Mouse (Mus musculus) kidney, adult 8-10 months (tissue): ENCODE results near the gene Tuba1c.
"Not testable (repeated sequence)": the region's sequence is repeated elsewhere in the genome, so short reads cannot be mapped to it uniquely, and the experiment has no call there.

ENCODE experiments used
- DNase-seq, 2 experiments: peaks; one replicate each; pipeline ENCODE4 v3.0.0; 2022

The Tuba1c gene

GRCm38 (mm10) chr15:99032041-99032725 is 2.5 kb downstream of the Tuba1c start:
- no peak for DNase-seq

- peak; percentile 60 to 67 for DNase-seq
These were observed 3.1 kb downstream of the Tuba1c start for GRCm38 (mm10) chr15:99032726-99033250.

GRCm38 (mm10) chr15:99033498-99034270 is 4.0 kb downstream of the Tuba1c start:
- DNase-seq: no peak

- DNase-seq: peak; percentile 67 to 81
These were observed 5.7 kb downstream of the Tuba1c start for GRCm38 (mm10) chr15:99035431-99035830.

GRCm38 (mm10) chr15:99036249-99036905 is 6.7 kb downstream of the Tuba1c start:
- no peak for DNase-seq

- no peak for DNase-seq
These were observed 8.3 kb downstream of the Tuba1c start for GRCm38 (mm10) chr15:99038025-99038424.

- no peak for DNase-seq
These were observed 9.1 kb downstream of the Tuba1c start for GRCm38 (mm10) chr15:99038797-99039196.

GRCm38 (mm10) chr15:99039306-99039705 is 9.6 kb downstream of the Tuba1c start:
- no peak for DNase-seq

GRCm38 (mm10) chr15:99039996-99040919 is 10.6 kb downstream of the Tuba1c start:
- DNase-seq: no peak

GRCm38 (mm10) chr15:99040920-99041856 is 11.5 kb downstream of the Tuba1c start:
- DNase-seq: no peak

GRCm38 (mm10) chr15:99042334-99042733 is 12.6 kb downstream of the Tuba1c start:
- DNase-seq: no peak

- peak; percentile 74 to 78 for DNase-seq
These were observed 15.2 kb downstream of the Tuba1c start for GRCm38 (mm10) chr15:99044854-99045253.

- not testable (repeated sequence) for DNase-seq
These were observed 16.0 kb downstream of the Tuba1c start for GRCm38 (mm10) chr15:99045734-99046133.

- DNase-seq: peak in 1 of 2 experiments; percentile 64
These were observed 20.0 kb downstream of the Tuba1c start for GRCm38 (mm10) chr15:99049473-99050253.

GRCm38 (mm10) chr15:99053373-99053772 is 23.7 kb downstream of the Tuba1c start:
- no peak for DNase-seq

GRCm38 (mm10) chr15:99055040-99055439 is 25.3 kb downstream of the Tuba1c start, which contains the start of gene Prph:
Gene Prph, plus strand, starts transcription at chr15:99055174.
- DNase-seq: no peak

GRCm38 (mm10) chr15:99055511-99055961 is 25.8 kb downstream of the Tuba1c start:
- DNase-seq: no peak

- DNase-seq: no peak
These were observed 26.6 kb downstream of the Tuba1c start for GRCm38 (mm10) chr15:99056332-99056731.

GRCm38 (mm10) chr15:99065557-99066165 is 36.0 kb downstream of the Tuba1c start:
- DNase-seq: no peak

GRCm38 (mm10) chr15:99071988-99072387 is 42.3 kb downstream of the Tuba1c start:
- no peak for DNase-seq
